Mouse (Mus musculus) lung, postnatal 0 days (tissue): Measurements from ENCODE around the gene Arhgap31.

ENCODE experiments used
- CTCF ChIP-seq: IDR thresholded peaks from 2 replicates; pipeline ENCODE4 v1.5.1; 2016; ENCODE audit warnings: antibody characterized with exemption, mild to moderate bottlenecking
- EP300 ChIP-seq: IDR thresholded peaks from 2 replicates; pipeline ENCODE4 v1.6.1; 2016; ENCODE audit warnings: antibody characterized with exemption, mild to moderate bottlenecking, control low read depth

DNA sequence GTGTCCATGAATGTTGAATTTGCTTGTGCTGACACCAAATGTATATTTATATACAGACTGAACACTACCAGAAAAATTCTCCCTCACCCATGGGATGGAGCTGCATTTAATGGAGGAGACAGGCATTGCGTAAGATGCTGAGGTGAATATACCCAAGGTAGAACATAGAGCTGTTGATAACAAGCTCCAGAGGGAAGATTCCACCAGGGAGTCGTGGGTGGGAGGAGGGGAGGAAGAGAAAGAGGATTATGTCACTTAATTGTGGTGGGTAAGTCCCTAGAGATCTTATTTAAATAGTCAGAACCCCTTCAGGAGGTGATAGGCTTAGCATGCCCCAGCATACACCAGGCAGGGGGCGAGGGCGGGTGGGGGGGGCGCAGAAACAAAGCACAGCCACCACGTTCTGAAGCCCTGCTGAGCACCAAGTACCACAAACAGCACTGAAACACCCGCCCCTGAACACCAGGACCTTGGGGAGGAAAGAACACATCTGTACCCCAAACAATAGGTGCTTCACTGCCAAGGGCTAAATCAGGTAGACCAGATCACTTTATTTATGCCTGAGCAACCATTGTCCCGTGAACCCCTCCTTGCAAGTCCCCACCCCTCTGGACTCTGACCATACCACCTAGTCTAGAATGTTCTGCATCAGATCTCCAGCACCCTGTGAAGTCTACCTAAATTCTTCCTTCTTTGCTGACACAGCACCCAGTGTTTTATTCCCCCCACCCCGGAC, 37.3 kb downstream of the Arhgap31 start:
- TF ChIP-seq EP300 (no peak), CTCF (no peak)
